Mouse (Mus musculus) ovary, postnatal 10 days (tissue): ENCODE results near the gene Dusp16.
"Not testable (repeated sequence)": the region's sequence is repeated elsewhere in the genome, so short reads cannot be mapped to it uniquely, and the experiment has no call there.

Source experiments
- DNase-seq: peaks from one replicate; pipeline ENCODE4 v3.0.0; 2022; ENCODE audit warnings: low spot score

Gene Dusp16

GRCm38 (mm10) chr6:134696554-134696953 is 95.9 kb downstream of the Dusp16 start:
- no peak for DNase-seq

GRCm38 (mm10) chr6:134696146-134696545 is 96.3 kb downstream of the Dusp16 start:
- peak; percentile 23 for DNase-seq

- no peak for DNase-seq
These were observed 96.8 kb downstream of the Dusp16 start for GRCm38 (mm10) chr6:134695625-134696024.

- no peak for DNase-seq
These were observed 97.4 kb downstream of the Dusp16 start for GRCm38 (mm10) chr6:134694988-134695387.

- no peak for DNase-seq
These were observed 97.9 kb downstream of the Dusp16 start for GRCm38 (mm10) chr6:134694498-134694897.

- no peak for DNase-seq
These were observed 106.9 kb downstream of the Dusp16 start for GRCm38 (mm10) chr6:134685515-134685914.

GRCm38 (mm10) chr6:134685040-134685439 is 107.4 kb downstream of the Dusp16 start:
- no peak for DNase-seq

- DNase-seq: no peak
These were observed 108.0 kb downstream of the Dusp16 start for GRCm38 (mm10) chr6:134684354-134684915.

GRCm38 (mm10) chr6:134679330-134679729 is 113.1 kb downstream of the Dusp16 start:
- DNase-seq: not testable (repeated sequence)

- DNase-seq: no peak
These were observed 114.4 kb downstream of the Dusp16 start for GRCm38 (mm10) chr6:134678037-134678436.

- no peak for DNase-seq
These were observed 114.9 kb downstream of the Dusp16 start for GRCm38 (mm10) chr6:134677504-134677903.

GRCm38 (mm10) chr6:134673712-134674111 is 118.7 kb downstream of the Dusp16 start:
- not testable (repeated sequence) for DNase-seq

- DNase-seq: no peak
These were observed 121.5 kb downstream of the Dusp16 start for GRCm38 (mm10) chr6:134670881-134671411.

GRCm38 (mm10) chr6:134669179-134669865 is 123.1 kb downstream of the Dusp16 start:
- no peak for DNase-seq

GRCm38 (mm10) chr6:134668519-134668918 is 123.9 kb downstream of the Dusp16 start:
- no peak for DNase-seq

GRCm38 (mm10) chr6:134665817-134666216 is 126.6 kb downstream of the Dusp16 start:
- no peak for DNase-seq
